16 mouse cellular contexts compared by ENCODE assay signal in genomic region chr4:58874373-58874772, GRCm38 (mm10).
"Had no signal": no experiment of that assay in that cellular context is flagged by ENCODE, and none has a peak within 500 bp of the region (broad histone marks: within the 10 kb centered on the region; RNA-seq: fewer than 3 reads in every experiment).

No protein-coding gene starts in this region.

- H3K4me3 ChIP-seq: neural tube, embryonic 13.5 days; neural tube, embryonic 15.5 days; stomach, embryonic 15.5 days had no signal

- H3K9me3 ChIP-seq: neural tube, embryonic 13.5 days; neural tube, embryonic 15.5 days; stomach, embryonic 15.5 days had no signal

- DNase-seq: retina, postnatal 1 day; right cerebral cortex, adult 18-20 months; right cerebral cortex, postnatal 14 days; right cerebral cortex, postnatal 25 days; right cerebral cortex, postnatal 4 days; spleen, adult 18-20 months; thymus, adult 18-20 months; thymus, adult 2 months; thymus, postnatal 14 days; thymus, postnatal 25 days; thymus, postnatal 36 days; thymus, postnatal 4 days had no signal

- H3K4me1 ChIP-seq: neural tube, embryonic 13.5 days; neural tube, embryonic 15.5 days; stomach, embryonic 15.5 days had no signal

- H3K9ac ChIP-seq: neural tube, embryonic 13.5 days; neural tube, embryonic 15.5 days; stomach, embryonic 15.5 days had no signal

- H3K27ac ChIP-seq: neural tube, embryonic 13.5 days; neural tube, embryonic 15.5 days; stomach, embryonic 15.5 days; stomach, postnatal 0 days had no signal

- H3K27me3 ChIP-seq: neural tube, embryonic 13.5 days; neural tube, embryonic 15.5 days; stomach, embryonic 15.5 days had no signal
